Mouse (Mus musculus) neutrophil, adult 5-6 weeks (primary cell): ENCODE measurements at regions not wholly inside any gene's neighbourhood (a gene's known extent, or its start where the extent isn't known, plus 50 kb on each side); places are given as distances from the start of the nearest gene placed in this dataset.
"Not testable (repeated sequence)": the region's sequence is repeated elsewhere in the genome, so short reads cannot be mapped to it uniquely, and the experiment has no call there.

Source experiments
- ATAC-seq: fragments of 151-379, 151-347 bp; 2 replicates; pipeline ENCODE4 v1.8.0; 2017; ENCODE audit warnings: mild to moderate bottlenecking, moderate TSS enrichment; ENCODE audit not compliant: insufficient number of reproducible peaks, poor library complexity, low FRiP score, severe bottlenecking; ENCODE audit errors: extremely low read depth

DNA sequence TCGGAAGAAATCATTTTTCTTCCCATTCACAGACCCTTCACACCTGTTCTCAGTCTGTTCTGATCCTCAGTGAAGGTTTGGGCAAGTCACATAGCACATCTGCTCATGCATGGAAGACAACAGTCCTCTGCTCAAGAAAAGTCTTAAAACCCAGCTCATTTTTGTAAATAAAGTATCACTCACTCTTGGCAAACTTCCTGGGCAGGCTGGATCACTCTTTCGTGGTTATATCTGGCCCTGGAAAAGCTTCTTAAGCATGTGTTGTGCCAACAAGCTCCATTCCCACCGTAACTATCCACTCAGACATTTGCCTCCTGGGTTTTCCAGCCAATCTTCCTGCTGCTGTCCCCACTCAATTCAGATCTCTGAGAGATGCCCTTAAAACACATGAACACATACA, 103.2 kb upstream of the Cep85l start:
- ATAC-seq: no peak

DNA sequence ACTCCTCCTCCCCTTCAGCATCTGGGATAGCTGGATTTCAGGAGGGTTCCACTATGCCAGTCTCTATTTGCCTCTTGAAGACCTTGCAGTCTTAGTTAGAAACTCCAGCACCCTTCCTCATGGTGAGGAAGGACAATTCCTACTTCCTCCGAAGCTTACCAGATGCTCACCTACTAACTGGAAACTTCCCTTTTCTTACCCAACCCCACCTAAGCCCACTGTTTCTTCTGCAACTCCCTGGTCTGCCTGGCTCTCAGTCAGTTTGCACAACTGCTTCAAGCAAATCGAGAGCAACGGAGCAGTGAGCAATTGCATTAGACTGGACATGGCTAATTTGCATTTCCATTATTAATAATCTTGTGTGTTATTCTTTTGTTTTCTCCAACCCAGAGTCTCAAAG, 90.5 kb upstream of the Cep85l start:
- 0 out of 2 replicates have a peak, but pooled peaks have one; percentile 1 for ATAC-seq

DNA sequence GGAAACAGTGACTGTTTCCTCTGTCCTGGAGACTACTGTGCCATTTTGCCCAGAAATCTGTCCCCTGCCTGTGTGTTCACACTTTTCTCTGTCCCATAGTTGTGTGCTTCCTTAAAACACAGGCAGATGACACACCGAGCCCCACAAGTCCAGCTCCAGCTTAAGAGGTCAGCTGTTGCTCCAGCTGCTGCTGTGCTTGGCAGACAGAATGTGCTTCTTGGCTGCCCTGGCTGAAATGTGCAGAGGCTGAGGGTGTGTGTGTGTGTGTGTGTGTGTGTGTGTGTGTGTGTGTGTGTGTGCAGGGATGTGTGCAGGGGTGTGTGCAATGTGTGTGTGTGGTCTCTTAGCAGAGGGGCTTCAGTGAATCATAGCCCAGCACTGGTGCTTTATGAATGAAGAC, 89.9 kb upstream of the Cep85l start:
- ATAC-seq: no peak

DNA sequence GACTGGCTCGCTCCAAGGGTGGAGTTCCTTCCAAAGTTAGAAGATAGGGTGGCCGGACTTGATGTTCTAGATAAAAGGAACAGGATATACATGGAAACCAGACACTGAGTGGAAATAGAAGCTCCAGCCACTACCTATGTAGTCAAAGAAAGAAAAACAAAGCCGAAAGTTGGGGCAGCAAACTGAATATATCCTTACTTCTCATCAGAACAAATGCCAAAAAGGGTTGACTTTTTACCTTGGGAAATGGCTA, 88.5 kb upstream of the Cep85l start:
- ATAC-seq: no peak

DNA sequence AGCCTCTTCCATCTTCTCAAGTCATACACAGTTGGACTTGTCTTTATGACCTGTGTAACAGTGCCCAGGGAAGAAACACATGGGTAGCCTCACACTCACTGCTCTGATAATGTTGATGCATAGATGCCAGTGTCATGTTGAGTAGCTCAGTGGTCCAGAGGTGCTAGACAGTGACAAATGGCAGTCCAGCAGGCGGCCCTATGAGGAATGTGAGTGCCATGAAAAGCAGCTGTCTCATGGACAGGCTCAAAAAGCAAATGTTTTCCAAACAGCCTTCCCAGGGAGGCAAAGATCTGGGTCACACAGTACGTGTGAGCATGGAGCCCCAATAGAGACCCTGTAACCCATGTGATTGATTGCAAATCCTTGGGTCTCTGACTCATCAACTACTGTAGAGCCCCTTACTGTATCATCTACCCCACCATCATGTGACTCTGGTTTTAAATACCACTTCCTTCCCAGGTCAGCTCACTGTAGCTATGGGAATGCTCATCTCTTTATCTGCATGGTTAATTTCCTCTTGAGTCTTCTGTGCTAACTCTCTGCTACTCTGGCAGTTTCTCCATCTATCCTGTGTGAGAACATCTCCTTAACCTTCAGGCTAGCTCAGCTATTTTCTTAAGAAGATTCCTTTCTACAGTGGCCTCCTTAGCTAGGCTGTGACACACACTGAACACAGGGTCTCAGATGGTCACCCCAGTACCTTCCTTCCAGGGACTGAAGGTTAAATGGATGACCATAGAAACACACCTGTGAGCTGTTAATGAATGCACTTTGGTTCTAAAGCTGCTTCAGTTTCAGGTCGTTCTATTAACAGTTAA, 87.9 kb upstream of the Cep85l start:
- ATAC-seq: no peak

DNA sequence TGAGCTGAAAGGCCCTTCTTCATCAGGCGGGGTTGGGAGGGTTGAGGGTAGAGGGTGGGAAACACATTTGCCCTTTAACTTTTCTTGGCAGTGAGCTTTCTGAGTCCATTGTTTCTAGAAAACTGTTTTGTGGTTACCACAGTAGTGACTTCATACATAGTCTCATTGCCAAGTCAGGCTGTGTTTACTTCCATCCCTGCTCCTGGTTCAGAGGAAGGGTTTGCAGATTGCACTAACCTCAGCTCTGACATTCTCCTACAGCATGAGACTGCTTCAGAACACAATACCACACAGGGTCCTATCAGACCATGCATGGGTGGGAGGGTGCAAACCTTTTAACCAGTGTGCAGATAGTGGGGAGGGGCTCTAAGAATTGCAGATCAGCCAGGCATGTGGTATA, 87.1 kb upstream of the Cep85l start:
- no peak for ATAC-seq

DNA sequence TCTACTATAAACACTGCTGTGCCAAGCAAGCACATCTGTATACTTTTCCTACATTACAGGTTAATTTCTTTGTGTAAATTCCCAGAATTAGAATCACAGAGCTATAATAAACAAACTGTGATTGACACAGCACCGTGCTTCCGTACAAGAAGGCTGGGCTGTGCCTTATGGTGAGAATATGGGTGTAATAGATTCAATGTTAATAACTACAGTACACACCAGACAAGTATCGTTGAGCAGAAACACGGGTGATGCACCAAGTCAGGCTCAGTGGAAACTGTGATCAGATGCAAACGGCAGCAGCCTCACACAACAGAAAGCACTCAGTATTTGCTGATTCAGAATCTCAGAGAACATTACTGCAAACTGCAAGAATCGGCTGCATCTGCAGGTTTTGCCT, 86.5 kb upstream of the Cep85l start:
- ATAC-seq: no peak

DNA sequence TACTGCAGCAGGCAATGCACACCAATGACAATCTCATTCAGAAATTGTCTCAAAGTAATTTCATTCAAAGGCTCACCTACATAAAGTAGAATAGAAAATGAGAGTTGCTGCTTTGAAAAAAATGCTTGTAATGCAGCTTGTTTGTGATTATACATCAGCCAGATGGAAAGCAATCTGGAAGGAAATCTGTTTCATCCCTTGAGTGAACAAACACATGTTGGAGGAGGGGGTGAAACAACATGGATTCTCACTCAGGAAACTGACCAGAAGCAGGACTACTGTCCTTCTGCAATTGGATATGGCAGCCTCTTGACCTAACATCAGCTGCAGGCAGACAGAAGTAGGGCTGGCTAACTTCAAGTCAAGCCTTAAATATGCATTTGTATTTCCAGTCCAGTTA, 84.8 kb upstream of the Cep85l start:
- no peak for ATAC-seq

DNA sequence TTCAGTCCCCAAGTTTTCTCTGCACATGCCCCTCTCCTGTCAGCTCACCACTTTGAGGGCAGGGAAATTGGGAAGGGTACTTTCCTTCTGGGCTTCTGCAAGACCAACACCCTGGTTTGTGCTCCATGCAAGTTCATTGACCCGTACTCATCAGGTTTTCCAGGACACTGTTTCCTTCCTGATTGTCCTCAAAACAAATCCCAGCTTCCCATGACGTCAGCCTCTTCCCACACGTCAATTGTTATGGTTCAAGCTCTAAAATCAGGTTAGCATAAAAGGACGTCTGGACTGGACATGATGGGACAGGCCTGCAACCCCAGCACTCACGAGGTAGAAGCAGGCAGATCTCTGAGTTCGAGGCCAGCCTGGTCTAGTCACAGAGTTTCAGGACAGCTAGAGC, 84.3 kb upstream of the Cep85l start:
- no peak for ATAC-seq

DNA sequence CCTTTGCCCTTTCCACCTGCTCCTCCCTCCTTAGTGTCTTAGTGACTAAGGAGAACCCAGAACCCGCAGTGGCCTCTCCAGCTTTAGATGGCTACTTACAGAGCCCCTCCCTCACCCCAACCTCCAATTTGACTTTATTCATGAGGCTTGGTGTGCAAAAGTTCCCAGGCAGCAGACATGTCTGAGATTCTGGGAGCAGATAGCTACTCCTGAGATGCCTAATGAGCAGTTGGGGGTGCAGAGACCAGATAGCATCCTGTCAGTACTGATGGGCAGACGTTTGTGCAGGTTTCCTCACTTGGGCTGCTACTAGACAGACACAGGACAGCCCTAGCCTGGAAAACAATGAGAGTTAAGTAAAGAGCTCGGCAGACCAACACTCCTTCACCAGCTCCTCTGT, 83.7 kb upstream of the Cep85l start:
- ATAC-seq: no peak

DNA sequence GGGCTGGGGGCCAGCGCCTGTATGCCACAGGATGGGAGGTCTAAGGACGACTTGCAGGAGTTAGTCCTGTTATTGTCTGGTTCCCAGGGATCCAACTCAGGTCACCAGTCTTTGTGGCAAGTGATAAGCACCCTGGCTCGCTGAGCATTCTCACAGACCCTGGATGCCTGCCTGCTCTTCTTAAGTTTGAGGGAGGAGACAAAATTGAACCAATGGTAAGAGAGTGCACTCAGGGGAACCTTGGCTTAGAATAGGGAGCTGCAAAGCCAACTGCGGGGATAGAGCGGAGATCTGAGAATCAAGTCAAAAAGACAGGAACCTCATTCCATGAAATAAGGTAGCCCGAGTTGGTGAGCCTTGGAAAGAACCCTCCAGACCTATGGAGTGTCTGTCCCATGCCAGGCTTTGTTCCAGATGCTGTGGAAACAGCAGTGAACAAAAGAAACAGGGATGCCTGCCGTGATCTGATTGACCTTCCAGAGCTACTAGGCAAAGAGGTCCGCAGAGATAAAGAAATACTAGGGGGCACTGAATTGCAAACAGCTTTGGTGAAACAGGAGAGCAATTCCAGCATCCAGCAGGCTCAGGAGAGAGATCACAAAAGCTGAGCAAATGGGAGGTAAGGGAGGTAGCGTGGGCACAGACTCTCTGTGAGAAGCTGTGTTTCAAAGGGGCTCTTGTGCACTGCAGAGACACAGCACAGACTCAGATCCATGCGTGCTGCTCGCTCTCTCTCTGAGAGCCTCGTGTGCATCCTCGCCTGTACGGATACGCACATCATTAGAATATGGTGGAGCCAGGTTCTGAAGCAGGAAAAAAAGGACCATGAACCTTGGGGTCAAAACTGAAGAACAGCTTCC, 82.9 kb upstream of the Cep85l start:
- ATAC-seq: no peak

DNA sequence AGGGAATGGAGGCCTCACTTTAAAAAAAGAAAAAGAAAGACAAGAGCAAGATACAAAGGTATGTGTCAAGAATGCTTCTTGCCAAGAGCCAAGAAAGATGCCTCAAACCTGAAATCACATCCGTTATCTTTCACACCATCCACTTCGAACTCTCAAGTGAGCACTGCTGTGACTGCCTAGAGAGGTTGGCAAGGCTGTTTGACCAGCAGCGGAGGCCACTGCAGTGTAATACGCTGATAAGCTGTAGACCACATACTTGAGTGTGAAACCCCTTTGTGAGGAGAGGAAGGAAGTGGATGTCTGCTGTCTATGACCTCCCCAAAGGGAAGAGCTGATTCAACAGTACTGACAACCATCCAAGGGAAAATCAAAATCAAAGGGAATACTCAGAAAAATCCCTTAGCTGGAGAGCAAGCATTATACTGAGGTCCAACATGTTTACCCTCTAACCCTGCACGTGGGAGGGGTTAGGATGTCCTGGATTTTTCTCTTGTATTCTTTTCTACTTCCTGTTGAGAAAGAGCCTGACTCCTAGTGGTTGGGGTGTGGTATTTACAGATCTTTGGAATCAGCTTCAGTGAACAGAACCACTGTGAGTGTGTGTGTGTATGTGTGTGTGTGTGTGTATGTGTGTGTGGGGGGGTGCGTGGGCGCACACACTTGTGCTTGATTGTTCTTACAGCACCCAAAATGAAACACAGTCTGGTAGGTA, 81.5 kb upstream of the Cep85l start:
- 0 out of 2 replicates have a peak, but pooled peaks have one; percentile 19 for ATAC-seq

DNA sequence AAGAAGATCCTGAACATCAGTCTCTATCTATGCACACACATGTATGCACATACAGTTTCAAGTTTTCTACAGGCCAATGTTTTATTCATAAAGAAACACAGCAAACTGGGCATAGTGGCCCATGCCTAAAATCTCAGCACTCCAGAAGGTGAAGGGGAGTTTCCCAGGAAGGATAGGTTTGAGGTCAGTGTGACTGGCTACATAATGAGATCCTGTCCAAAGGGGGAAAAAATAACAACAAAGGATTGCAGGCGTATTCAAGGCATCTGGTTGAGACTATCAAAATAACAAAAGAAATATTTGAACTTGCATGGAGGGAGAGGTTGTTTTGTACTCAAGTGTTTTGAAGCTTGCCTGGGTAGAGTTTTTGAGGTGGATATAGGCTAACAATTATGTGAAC, 80.0 kb upstream of the Cep85l start:
- not testable (repeated sequence) for ATAC-seq

DNA sequence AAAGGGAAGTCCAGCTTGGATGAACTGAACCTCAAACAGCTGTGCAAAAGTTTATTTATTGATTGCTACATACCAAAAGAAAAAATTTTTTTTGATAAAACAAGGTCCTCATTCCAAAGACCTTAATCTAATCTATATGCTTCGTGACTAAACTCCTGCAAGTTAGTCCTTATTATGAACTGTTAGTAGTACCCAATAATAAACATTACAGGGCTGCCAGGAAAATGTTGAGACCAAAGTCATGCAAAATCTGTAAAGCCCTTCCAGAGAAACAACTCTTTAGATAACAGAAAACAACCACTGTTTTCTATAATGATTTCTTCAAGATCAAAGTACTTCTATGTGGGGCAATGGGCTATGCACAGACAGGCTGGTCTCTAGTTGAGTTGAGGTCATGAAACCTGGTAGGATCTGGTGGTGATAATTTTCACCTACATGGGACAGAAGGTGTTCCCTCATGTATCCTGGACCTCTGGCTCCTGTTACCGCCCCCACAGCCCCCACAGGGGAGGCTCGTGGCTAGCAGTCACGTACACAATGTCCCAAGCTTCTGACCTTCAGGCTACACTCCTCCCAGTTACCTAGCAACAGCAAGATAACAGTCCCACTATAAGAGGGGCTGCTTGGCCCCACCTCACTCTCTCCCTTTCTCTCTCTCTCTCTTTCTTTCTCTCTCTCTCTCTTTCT, 76.4 kb upstream of the Cep85l start:
- ATAC-seq: no peak

DNA sequence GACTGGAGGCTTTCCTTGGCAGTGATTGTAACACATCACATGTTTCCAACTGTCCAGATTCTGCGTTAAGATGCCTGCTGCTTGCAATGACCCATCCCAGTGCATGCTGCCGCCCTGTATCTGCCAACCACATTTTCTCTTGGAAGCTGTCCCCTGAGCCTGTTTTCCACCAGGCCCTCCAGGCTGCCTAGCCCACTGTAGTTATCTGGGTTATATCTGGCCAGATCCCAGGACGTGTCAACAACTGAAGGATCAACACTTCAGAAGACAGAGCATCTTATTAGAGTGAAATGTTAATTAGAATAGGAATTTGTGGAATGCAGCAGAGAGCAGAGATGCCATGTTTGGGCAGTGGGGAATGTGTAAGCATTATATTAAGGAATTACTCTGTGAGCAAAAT, 65.0 kb upstream of the Cep85l start:
- no peak for ATAC-seq

DNA sequence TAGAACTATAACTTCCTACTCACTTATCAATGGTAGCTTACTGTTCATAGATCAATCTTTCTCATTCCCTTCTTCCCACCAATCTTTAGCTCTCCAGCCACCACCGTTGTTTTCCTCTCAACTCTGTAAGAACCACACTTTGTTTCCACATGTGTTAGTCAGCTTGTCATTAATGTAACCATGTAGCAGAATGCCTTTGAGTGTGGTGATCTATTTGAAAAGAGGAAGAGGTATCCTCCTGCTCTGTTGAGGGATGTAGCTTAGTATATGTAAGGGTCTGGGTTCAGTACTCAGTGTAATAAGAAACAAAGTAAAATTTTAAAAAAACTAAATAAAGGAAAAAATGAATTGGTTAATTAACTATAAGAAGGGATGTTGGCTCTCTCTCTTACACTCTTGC, 63.7 kb upstream of the Cep85l start:
- no peak for ATAC-seq

DNA sequence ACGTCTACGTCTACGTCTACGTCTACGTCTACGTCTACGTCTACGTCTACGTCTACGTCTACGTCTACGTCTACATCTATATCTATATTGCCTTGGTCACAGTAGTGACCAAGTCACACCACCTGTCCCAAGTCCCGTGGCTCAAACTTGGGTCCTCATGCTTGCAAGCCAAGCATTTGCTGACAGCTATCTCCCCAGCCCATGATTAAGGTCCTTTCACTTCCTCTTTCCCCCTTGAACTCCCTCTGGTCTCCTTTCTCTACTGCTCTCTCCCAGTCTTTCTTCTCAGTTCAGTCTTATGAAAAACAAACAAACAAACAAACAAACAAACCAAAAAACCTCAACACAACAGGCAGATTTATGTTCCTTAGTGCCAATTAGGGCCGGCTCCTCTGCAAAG, 63.2 kb upstream of the Cep85l start:
- ATAC-seq: no peak

DNA sequence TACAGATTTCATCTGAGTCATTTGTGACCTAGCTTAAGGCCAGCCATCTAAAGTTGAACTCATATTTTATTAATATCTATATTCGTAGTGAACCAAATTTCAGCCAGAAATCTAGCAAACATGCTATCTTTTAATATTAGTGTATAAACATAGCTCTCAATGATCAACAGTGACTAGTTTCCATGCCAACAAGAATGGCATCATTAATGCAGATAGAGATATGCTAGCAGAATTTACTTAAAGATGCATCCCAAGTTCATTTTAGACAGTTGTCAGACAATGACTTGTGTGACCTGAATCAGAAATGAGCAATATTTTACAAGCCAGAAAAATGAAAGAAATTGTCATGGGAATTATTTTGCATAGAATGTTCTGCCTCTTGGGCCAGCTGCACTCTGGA, 60.5 kb upstream of the Cep85l start:
- ATAC-seq: no peak

DNA sequence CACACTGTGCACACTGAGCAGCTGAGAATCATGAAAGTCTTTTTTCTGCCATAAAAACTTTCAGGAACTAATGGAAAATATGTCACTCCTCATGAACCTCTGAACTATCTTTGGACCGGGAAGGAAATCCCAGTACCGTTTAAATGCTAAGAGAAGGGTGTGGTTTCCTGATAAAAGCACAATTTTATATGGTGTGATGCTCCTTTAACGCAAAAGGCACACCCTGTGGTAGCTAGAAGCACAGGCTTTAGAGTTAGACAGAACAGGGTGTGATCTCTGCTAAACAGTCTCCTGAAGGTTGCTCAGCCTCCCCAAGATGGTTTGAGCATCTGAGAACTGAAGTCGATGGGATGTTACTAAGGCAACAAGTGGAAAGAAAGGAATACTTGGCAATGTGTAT, 58.6 kb upstream of the Cep85l start:
- no peak for ATAC-seq
